Mouse (Mus musculus) forebrain, embryonic 13.5 days (tissue): ENCODE data around the gene Dcaf17. TPM values are rescaled to one million over a fixed set of nuclear protein-coding genes. Genes with fewer than 3 reads are reported as not detected.
A peak's percentile ranks its signal among the peaks of the same experiment; 100 is the strongest.

Experiments
- ATAC-seq: fragments of 200-750 bp; cut with Nextera tagmentation; 2 replicates; pipeline ENCODE4 v1.8.0; 2017
- H3K27ac ChIP-seq: fragments of 300-500 bp; sonication (generic); 2 replicates; pipeline ENCODE4 v1.5.1; 2015; ENCODE audit warnings: inconsistent platforms, mild to moderate bottlenecking, moderate library complexity
- H3K27me3 ChIP-seq: fragments of 300-500 bp; sonication (generic); 2 replicates; pipeline ENCODE4 v1.6.1; 2015; ENCODE audit warnings: mild to moderate bottlenecking, inconsistent platforms
- H3K36me3 ChIP-seq: fragments of 300-500 bp; sonication (generic); 2 replicates; pipeline ENCODE4 v1.6.1; 2015; ENCODE audit warnings: mild to moderate bottlenecking, inconsistent platforms; ENCODE audit not compliant: poor library complexity, severe bottlenecking
- H3K4me1 ChIP-seq: fragments of 300-500 bp; sonication (generic); 2 replicates; pipeline ENCODE4 v1.6.1; 2015; ENCODE audit warnings: inconsistent platforms
- H3K4me2 ChIP-seq: fragments of 300-500 bp; sonication (generic); 2 replicates; pipeline ENCODE4 v1.6.1; 2015; ENCODE audit warnings: inconsistent platforms, mild to moderate bottlenecking, moderate library complexity
- H3K4me3 ChIP-seq: fragments of 300-500 bp; sonication (generic); 2 replicates; pipeline ENCODE4 v1.5.1; 2015; ENCODE audit warnings: mild to moderate bottlenecking, inconsistent platforms
- H3K9ac ChIP-seq: fragments of 300-500 bp; sonication (generic); 2 replicates; pipeline ENCODE4 v1.6.1; 2015; ENCODE audit warnings: mild to moderate bottlenecking, inconsistent platforms
- H3K9me3 ChIP-seq: fragments of 300-500 bp; sonication (generic); replicated peaks from 2 replicates; pipeline ENCODE4 v1.6.1; 2016; ENCODE audit warnings: inconsistent platforms
- WGBS: fragments of 180-500 bp; shearing (Covaris S2); methylation state at CpG from one replicate; pipeline ENCODE4 v1.1.7; 2015; 5-methylcytosine and 5-hydroxymethylcytosine counted together
- polyA plus RNA-seq: library from polyadenylated mRNA; unstranded; fragments of >200 nt; fragmentation: Nextera tagmentation; extraction: Ambion mirVana; gene quantifications from 2 replicates; pipeline ENCODE4 v1.2.1, GENCODE M21; 2015

Dcaf17 gene
- polyA plus RNA-seq, 1 experiment from 2014 or later, result 39.8 TPM

GRCm38 (mm10) chr2:71108541-71108940 is 53.4 kb downstream of the Dcaf17 start:
- Histone ChIP-seq H3K36me3 (no peaks in the 10 kb centered on the region), H3K4me1 (no peaks in the 10 kb centered on the region), H3K27me3 (no peaks in the 10 kb centered on the region), H3K27ac (no peak overlapping the region), H3K9ac (no peak overlapping the region), H3K9me3 (no peaks in the 10 kb centered on the region), H3K4me3 (no peak overlapping the region), H3K4me2 (no peak overlapping the region)
- 79% methylated on average over 3 of the region's 3 CpGs for WGBS
- ATAC-seq, result no peak

- Histone ChIP-seq H3K4me2 (no peak overlapping the region), H3K4me1 (peaks cover 10% of the 10 kb centered on the region), H3K4me3 (no peak overlapping the region), H3K36me3 (no peaks in the 10 kb centered on the region), H3K9ac (no peak overlapping the region), H3K27ac (no peak overlapping the region), H3K27me3 (peaks cover 21% of the 10 kb centered on the region), H3K9me3 (0 out of 2 replicates have a peak, but pooled peaks cover 2% of the 10 kb centered on the region)
- WGBS, result 74% methylated on average over 6 of the region's 6 CpGs
- no peak for ATAC-seq
Observed at GRCm38 (mm10) chr2:71113489-71114171, 58.5 kb downstream of the Dcaf17 start.

- Histone ChIP-seq H3K4me1 (peaks cover 18% of the 10 kb centered on the region), H3K27ac (no peak overlapping the region), H3K9ac (no peak overlapping the region), H3K9me3 (0 out of 2 replicates have a peak, but pooled peaks cover 2% of the 10 kb centered on the region), H3K36me3 (no peaks in the 10 kb centered on the region), H3K4me3 (no peak overlapping the region), H3K4me2 (no peak overlapping the region), H3K27me3 (peaks cover 30% of the 10 kb centered on the region)
- WGBS, result 88% methylated on average over 4 of the region's 4 CpGs
- ATAC-seq, result no peak
Observed at GRCm38 (mm10) chr2:71116151-71116550, 61.0 kb downstream of the Dcaf17 start.

GRCm38 (mm10) chr2:71117797-71118708 is 62.9 kb downstream of the Dcaf17 start, which contains the start of gene Cybrd1:
Gene Cybrd1 (plus strand): TSS chr2:71117923.
- Histone ChIP-seq H3K4me2 (peak within 1 kb of the TSS; percentile 82), H3K27me3 (peaks cover 30% of the 10 kb centered on the region), H3K4me3 (peak within 1 kb of the TSS; percentile 46), H3K36me3 (no peaks in the 10 kb centered on the region), H3K27ac (no peak within 1 kb of the TSS), H3K9ac (peak within 1 kb of the TSS; percentile 64), H3K9me3 (0 out of 2 replicates have a peak, but pooled peaks cover 2% of the 10 kb centered on the region), H3K4me1 (peaks cover 32% of the 10 kb centered on the region)
- 2% methylated on average over 60 of the region's 60 CpGs for WGBS
- ATAC-seq, result no peak

GRCm38 (mm10) chr2:71120844-71121243 is 65.7 kb downstream of the Dcaf17 start:
- no peak for ATAC-seq
- WGBS, result 81% methylated on average over 10 of the region's 10 CpGs

GRCm38 (mm10) chr2:71121406-71121805 is 66.3 kb downstream of the Dcaf17 start:
- peaks cover 40% of the 10 kb centered on the region for H3K4me1 ChIP-seq
- no peak overlapping the region for H3K9ac ChIP-seq
- H3K4me2 ChIP-seq, result no peak overlapping the region
- ATAC-seq, result no peak
- no peaks in the 10 kb centered on the region for H3K36me3 ChIP-seq
- H3K27ac ChIP-seq, result peak overlapping the region; percentile 19; the same call in 1 of the 2 replicates
- no peak overlapping the region for H3K4me3 ChIP-seq
- WGBS, result 11% methylated on average over 5 of the region's 5 CpGs
- no peaks in the 10 kb centered on the region for H3K9me3 ChIP-seq
- peaks cover 30% of the 10 kb centered on the region for H3K27me3 ChIP-seq

More at GRCm38 (mm10) chr2:71120844-71121243, 65.7 kb downstream of the Dcaf17 start:
- H3K27ac ChIP-seq, result no peak overlapping the region
- no peak overlapping the region for H3K9ac ChIP-seq
- no peak overlapping the region for H3K4me3 ChIP-seq
- H3K9me3 ChIP-seq, result 0 out of 2 replicates have a peak, but pooled peaks cover 2% of the 10 kb centered on the region
- peaks cover 40% of the 10 kb centered on the region for H3K4me1 ChIP-seq
- no peak overlapping the region for H3K4me2 ChIP-seq
- H3K36me3 ChIP-seq, result no peaks in the 10 kb centered on the region
- peaks cover 30% of the 10 kb centered on the region for H3K27me3 ChIP-seq

GRCm38 (mm10) chr2:71122268-71123029 is 67.3 kb downstream of the Dcaf17 start:
- no peaks in the 10 kb centered on the region for H3K36me3 ChIP-seq
- no peak for ATAC-seq
- WGBS, result 59% methylated on average over 13 of the region's 13 CpGs
- H3K27me3 ChIP-seq, result peaks cover 20% of the 10 kb centered on the region
- H3K4me1 ChIP-seq, result peaks cover 40% of the 10 kb centered on the region
- H3K9me3 ChIP-seq, result no peaks in the 10 kb centered on the region
- no peak overlapping the region for H3K4me3 ChIP-seq
- no peak overlapping the region for H3K9ac ChIP-seq
- H3K4me2 ChIP-seq, result no peak overlapping the region
- no peak overlapping the region; the same call in 1 of the 2 replicates for H3K27ac ChIP-seq

GRCm38 (mm10) chr2:71123591-71123990 is 68.5 kb downstream of the Dcaf17 start:
- no peak for ATAC-seq
- H3K9me3 ChIP-seq, result no peaks in the 10 kb centered on the region
- peaks cover 9% of the 10 kb centered on the region for H3K27me3 ChIP-seq
- H3K9ac ChIP-seq, result no peak overlapping the region
- H3K4me3 ChIP-seq, result no peak overlapping the region
- H3K4me2 ChIP-seq, result no peak overlapping the region
- WGBS, result 52% methylated on average over 2 of the region's 2 CpGs
- no peaks in the 10 kb centered on the region for H3K36me3 ChIP-seq
- peaks cover 30% of the 10 kb centered on the region for H3K4me1 ChIP-seq
- no peak overlapping the region for H3K27ac ChIP-seq

GRCm38 (mm10) chr2:71127779-71128534 is 72.8 kb downstream of the Dcaf17 start:
- H3K9me3 ChIP-seq, result no peaks in the 10 kb centered on the region
- H3K4me3 ChIP-seq, result no peak overlapping the region
- ATAC-seq, result no peak
- H3K4me1 ChIP-seq, result peaks cover 7% of the 10 kb centered on the region
- no peak overlapping the region for H3K27ac ChIP-seq
- H3K9ac ChIP-seq, result no peak overlapping the region
- H3K27me3 ChIP-seq, result no peaks in the 10 kb centered on the region
- no peaks in the 10 kb centered on the region for H3K36me3 ChIP-seq
- no peak overlapping the region for H3K4me2 ChIP-seq
- 86% methylated on average over 10 of the region's 10 CpGs for WGBS

- H3K9me3 ChIP-seq, result no peaks in the 10 kb centered on the region
- 97% methylated on average over 2 of the region's 2 CpGs for WGBS
Observed at GRCm38 (mm10) chr2:71130366-71130765, 75.2 kb downstream of the Dcaf17 start.

GRCm38 (mm10) chr2:71131866-71132496 is 76.9 kb downstream of the Dcaf17 start:
- no peaks in the 10 kb centered on the region for H3K36me3 ChIP-seq
- H3K9ac ChIP-seq, result no peak overlapping the region
- H3K27ac ChIP-seq, result no peak overlapping the region
- no peaks in the 10 kb centered on the region for H3K4me1 ChIP-seq
- no peak overlapping the region for H3K4me2 ChIP-seq
- no peaks in the 10 kb centered on the region for H3K27me3 ChIP-seq
- no peak overlapping the region for H3K4me3 ChIP-seq
- 88% methylated on average over 3 of the region's 3 CpGs for WGBS
- no peaks in the 10 kb centered on the region for H3K9me3 ChIP-seq
- no peak for ATAC-seq

More at GRCm38 (mm10) chr2:71130366-71130765, 75.2 kb downstream of the Dcaf17 start:
- H3K9ac ChIP-seq, result no peak overlapping the region
- ATAC-seq, result no peak
- no peaks in the 10 kb centered on the region for H3K4me1 ChIP-seq
- H3K4me3 ChIP-seq, result no peak overlapping the region
- H3K27ac ChIP-seq, result no peak overlapping the region
- no peaks in the 10 kb centered on the region for H3K27me3 ChIP-seq
- no peaks in the 10 kb centered on the region for H3K36me3 ChIP-seq
- no peak overlapping the region for H3K4me2 ChIP-seq
